Mouse (Mus musculus) lung, postnatal 14 days (tissue): ENCODE results near the gene Cdc14b.
A peak's percentile ranks its signal among the peaks of the same experiment; 100 is the strongest.

Source experiments
- DNase-seq: peaks from one replicate; pipeline ENCODE4 v3.0.0; 2021

The Cdc14b gene

GRCm38 (mm10) chr13:64161916-64162611 is 113.0 kb downstream of the Cdc14b start:
- DNase-seq: no peak

GRCm38 (mm10) chr13:64161548-64161915 is 113.6 kb downstream of the Cdc14b start, which contains the start of gene Habp4:
TSS of gene Habp4 (plus strand) at chr13:64161824.
- peak; percentile 99 for DNase-seq

GRCm38 (mm10) chr13:64156966-64157365 is 118.1 kb downstream of the Cdc14b start:
- DNase-seq: no peak

GRCm38 (mm10) chr13:64155171-64155571 is 119.9 kb downstream of the Cdc14b start:
- DNase-seq: peak; percentile 56

GRCm38 (mm10) chr13:64154651-64155050 is 120.4 kb downstream of the Cdc14b start:
- DNase-seq: no peak

GRCm38 (mm10) chr13:64153751-64154267 is 121.3 kb downstream of the Cdc14b start:
- peak; percentile 56 for DNase-seq

GRCm38 (mm10) chr13:64153083-64153682 is 121.9 kb downstream of the Cdc14b start, which contains the start of gene Zfp367:
TSS of gene Zfp367 (minus strand) at chr13:64153202.
- DNase-seq: peak; percentile 98

GRCm38 (mm10) chr13:64152671-64153082 is 122.4 kb downstream of the Cdc14b start:
- peak; percentile 31 for DNase-seq

GRCm38 (mm10) chr13:64152241-64152669 is 122.8 kb downstream of the Cdc14b start:
- peak; percentile 86 for DNase-seq

- no peak for DNase-seq
These were observed 125.0 kb downstream of the Cdc14b start for GRCm38 (mm10) chr13:64150121-64150520.
